Mouse (Mus musculus) liver, embryonic 13.5 days (tissue): ENCODE data around the gene Vcan. TPM values are rescaled to one million over a fixed set of nuclear protein-coding genes. Genes with fewer than 3 reads are reported as not detected.
"Not testable (repeated sequence)": the region's sequence is repeated elsewhere in the genome, so short reads cannot be mapped to it uniquely, and the experiment has no call there.

Source experiments
- ATAC-seq: fragments of 200-750 bp; cut with Nextera tagmentation; 2 replicates; pipeline ENCODE4 v1.8.0; 2017; ENCODE audit warnings: low read depth, mild to moderate bottlenecking, moderate number of reproducible peaks, moderate library complexity
- DNase-seq: peaks from one replicate; pipeline ENCODE4 v3.0.0; 2022
- H3K27ac ChIP-seq: fragments of 300-500 bp; sonication (generic); 2 replicates; pipeline ENCODE4 v1.5.1; 2015; ENCODE audit warnings: moderate library complexity, mild to moderate bottlenecking, inconsistent platforms
- H3K27me3 ChIP-seq: fragments of 300-500 bp; sonication (generic); 2 replicates; pipeline ENCODE4 v1.6.1; 2015; ENCODE audit warnings: mild to moderate bottlenecking, inconsistent platforms
- H3K36me3 ChIP-seq: fragments of 300-500 bp; sonication (generic); 2 replicates; pipeline ENCODE4 v1.6.1; 2015; ENCODE audit warnings: mild to moderate bottlenecking, inconsistent platforms
- H3K4me1 ChIP-seq: fragments of 300-500 bp; sonication (generic); replicated peaks from 2 replicates; pipeline ENCODE4 v1.6.1; 2015; ENCODE audit warnings: inconsistent platforms
- H3K4me2 ChIP-seq: fragments of 300-500 bp; sonication (generic); 2 replicates; pipeline ENCODE4 v1.6.1; 2015; ENCODE audit warnings: inconsistent platforms, mild to moderate bottlenecking, moderate library complexity
- H3K4me3 ChIP-seq: fragments of 300-500 bp; sonication (generic); replicated peaks from 2 replicates; pipeline ENCODE4 v1.5.1; 2015; ENCODE audit warnings: mild to moderate bottlenecking, inconsistent platforms
- H3K9ac ChIP-seq: fragments of 300-500 bp; sonication (generic); 2 replicates; pipeline ENCODE4 v1.6.1; 2015; ENCODE audit warnings: mild to moderate bottlenecking, inconsistent platforms
- H3K9me3 ChIP-seq: fragments of 300-500 bp; sonication (generic); replicated peaks from 2 replicates; pipeline ENCODE4 v1.6.1; 2016; ENCODE audit warnings: inconsistent platforms
- WGBS: fragments of 180-500 bp; shearing (Covaris S2); methylation state at CpG from one replicate; pipeline ENCODE4 v1.1.7; 2015; ENCODE audit not compliant: insufficient replicate concordance; 5-methylcytosine and 5-hydroxymethylcytosine counted together
- polyA plus RNA-seq: library from polyadenylated mRNA; unstranded; fragments of >200 nt; fragmentation: Nextera tagmentation; extraction: Ambion mirVana; gene quantifications from 2 replicates; pipeline ENCODE4 v1.2.1, GENCODE M21; 2015

Gene Vcan
- polyA plus RNA-seq, 1 experiment from 2014 or later, result 1.8 TPM

DNA sequence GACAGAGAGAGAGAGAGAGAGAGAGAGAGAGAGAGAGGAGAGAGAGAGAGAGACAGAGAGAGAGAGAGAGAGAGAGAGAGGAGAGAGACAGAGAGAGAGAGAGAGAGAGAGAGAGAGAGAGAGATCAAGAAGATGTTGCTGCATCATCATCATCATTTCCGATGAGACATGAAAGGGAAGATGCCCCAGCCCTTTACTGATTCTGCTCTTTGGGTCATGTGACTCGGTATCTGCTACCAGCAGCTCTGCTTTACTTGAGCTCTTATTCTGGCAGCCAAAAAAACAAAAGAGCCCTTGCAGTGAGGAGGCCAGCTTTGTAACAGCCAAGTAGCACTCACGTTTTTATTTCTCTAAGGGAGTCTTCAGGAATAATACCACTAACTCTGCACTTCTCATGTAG lies 8.3 kb upstream of the Vcan start:
- not testable (repeated sequence) for H3K4me2 ChIP-seq, H3K36me3 ChIP-seq, H3K27me3 ChIP-seq, H3K9me3 ChIP-seq, H3K4me1 ChIP-seq, H3K9ac ChIP-seq, DNase-seq, H3K4me3 ChIP-seq, ATAC-seq, H3K27ac ChIP-seq
- 23% methylated on average over 3 of the region's 3 CpGs for WGBS

DNA sequence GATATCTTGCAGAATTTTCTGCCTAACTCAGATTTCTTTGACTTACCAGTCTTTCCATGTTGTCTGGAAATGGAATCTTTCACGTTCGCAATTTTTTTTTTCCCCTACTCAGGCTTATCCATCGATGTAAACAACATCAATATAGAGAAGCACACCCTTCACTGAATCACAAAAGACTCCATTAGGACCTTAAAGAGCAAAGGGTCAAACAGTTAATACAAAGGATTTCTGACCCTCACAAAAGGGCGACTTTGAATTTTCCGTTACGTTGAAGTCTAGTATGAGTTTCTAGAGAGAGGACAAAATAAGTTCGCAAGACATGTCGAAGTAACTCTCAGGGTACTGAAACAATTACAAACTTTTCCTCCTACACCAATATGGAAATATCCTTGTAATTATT lies 892 bp upstream of the Vcan start:
- H3K4me3 ChIP-seq, result no peak overlapping the region
- H3K9me3 ChIP-seq, result no peaks in the 10 kb centered on the region
- ATAC-seq, result no peak
- H3K27me3 ChIP-seq, result peaks cover 58% of the 10 kb centered on the region
- no peak overlapping the region; the same call in 1 of the 2 replicates for H3K4me2 ChIP-seq
- H3K36me3 ChIP-seq, result no peaks in the 10 kb centered on the region
- H3K4me1 ChIP-seq, result peaks cover 32% of the 10 kb centered on the region
- no peak overlapping the region for H3K27ac ChIP-seq
- DNase-seq, result no peak
- no peak overlapping the region for H3K9ac ChIP-seq
- 24% methylated on average over 8 of the region's 8 CpGs for WGBS

DNA sequence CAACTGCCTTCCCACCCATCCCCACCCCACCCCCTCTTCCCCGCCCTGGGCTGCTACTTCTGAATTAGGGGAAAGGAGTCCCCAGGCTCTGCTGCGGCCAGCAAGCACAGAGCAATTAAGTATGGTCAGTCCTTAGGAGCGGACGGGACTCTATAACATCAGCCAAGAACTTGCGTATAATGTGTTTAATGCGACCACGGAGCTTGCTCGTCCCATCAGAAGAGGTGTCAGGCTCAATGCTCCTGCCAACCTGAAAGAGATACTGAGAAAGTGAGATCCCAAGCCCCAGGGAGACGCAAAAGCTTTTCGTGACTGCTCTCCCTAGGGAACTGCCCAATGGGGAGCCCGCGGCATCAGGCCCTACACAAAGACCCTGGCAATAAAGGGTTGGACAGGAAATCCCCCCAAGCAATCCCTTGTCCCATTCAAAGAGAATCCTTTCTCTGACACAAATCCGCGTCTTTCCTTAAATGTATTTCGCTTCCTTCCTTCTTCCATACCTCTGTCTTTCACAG lies 434 bp upstream of the Vcan start:
- 5% methylated on average over 15 of the region's 15 CpGs for WGBS
- H3K9ac ChIP-seq, result no peak overlapping the region

DNA sequence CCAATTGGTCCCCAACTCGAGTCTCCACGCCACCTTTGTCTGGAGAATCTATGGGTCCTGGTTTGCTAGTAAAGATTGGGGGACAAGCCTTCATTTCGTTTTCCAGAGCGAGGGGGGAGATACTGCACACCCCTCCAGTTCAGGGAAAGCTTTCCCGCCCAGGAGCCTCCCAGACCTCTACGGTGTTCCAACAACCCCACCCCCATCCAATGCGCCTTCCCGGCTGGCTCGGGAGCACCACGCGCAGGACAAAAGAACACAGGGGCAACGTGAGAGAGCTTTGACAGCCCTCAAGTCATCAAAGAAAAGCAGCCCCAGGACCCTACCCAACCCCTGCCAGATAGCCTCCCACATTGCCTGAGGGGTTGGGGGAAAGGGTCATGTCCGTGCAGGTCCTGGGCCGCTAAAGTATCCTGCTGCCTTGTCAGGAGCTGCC lies 1.2 kb downstream of the Vcan start:
- H3K27ac ChIP-seq, result no peak overlapping the region
- WGBS, result 1% methylated on average over 14 of the region's 14 CpGs
- peak overlapping the region; percentile 17; the same call in 1 of the 2 replicates for H3K9ac ChIP-seq

More for the DNA sequence above, 434 bp upstream of the Vcan start:
- no peaks in the 10 kb centered on the region for H3K36me3 ChIP-seq
- DNase-seq (no peak), ATAC-seq (no peak)
- H3K4me1 ChIP-seq, result peaks cover 32% of the 10 kb centered on the region
- no peak overlapping the region for H3K27ac ChIP-seq
- H3K27me3 ChIP-seq, result peaks cover 61% of the 10 kb centered on the region
- H3K9me3 ChIP-seq, result no peaks in the 10 kb centered on the region
- peak overlapping the region; percentile 79 for H3K4me2 ChIP-seq
- peak overlapping the region; percentile 65 for H3K4me3 ChIP-seq

DNA sequence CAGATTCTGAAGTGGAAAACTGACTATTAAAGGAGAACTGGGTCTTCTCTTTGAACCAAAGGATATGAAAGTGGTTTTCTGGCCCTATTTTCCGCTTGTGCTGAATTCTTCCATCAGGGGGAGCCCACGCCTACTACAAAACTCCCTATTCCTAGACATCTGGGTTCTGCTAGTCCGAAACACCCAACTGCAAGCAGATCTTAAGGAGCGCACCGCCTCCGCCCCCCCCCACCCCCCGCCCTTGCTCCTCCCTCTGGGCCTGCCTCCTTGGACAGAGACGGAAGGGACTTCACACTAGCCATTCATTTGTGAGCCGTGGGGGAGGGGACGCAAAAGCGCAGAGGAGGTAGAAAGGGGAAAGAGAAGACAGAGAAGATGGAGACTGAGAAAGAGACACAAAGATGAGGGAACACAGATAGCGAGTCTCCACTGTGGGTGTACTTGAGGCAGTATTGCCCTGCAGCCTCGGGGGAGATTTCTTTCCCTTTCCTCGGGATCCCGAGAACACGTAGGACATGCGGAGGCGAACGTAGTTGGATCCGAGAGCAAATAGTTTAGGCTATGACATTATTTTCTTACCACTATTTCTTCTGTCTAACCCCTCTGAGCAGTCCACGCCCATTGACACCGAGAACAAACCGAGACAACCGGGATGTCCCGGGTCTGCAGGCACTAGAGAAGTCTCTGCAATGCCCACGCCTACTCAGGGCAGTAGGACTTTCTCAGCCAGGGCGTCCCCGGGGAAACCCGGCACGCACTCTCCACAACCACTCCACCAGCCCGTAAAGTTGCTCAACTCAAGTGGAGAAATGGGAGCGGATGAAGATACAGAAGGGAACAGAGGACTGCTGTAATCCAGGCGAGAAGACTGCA lies 1.8 kb downstream of the Vcan start:
- DNase-seq (peak; percentile 30), ATAC-seq (peak; percentile 80)
- H3K27me3 ChIP-seq, result peaks cover 62% of the 10 kb centered on the region
- H3K4me2 ChIP-seq, result peak overlapping the region; percentile 79
- no peaks in the 10 kb centered on the region for H3K9me3 ChIP-seq
- H3K4me3 ChIP-seq, result peak overlapping the region; percentile 65
- no peak overlapping the region for H3K27ac ChIP-seq
- peaks cover 32% of the 10 kb centered on the region for H3K4me1 ChIP-seq
- WGBS, result under 1% methylated on average over 33 of the region's 33 CpGs
- H3K9ac ChIP-seq, result peak overlapping the region; percentile 59; the same call in 1 of the 2 replicates
- H3K36me3 ChIP-seq, result no peaks in the 10 kb centered on the region

More for the DNA sequence above, 1.2 kb downstream of the Vcan start:
- no peak for DNase-seq
- no peak for ATAC-seq
- Histone ChIP-seq H3K27me3 (peaks cover 62% of the 10 kb centered on the region), H3K4me1 (peaks cover 32% of the 10 kb centered on the region), H3K9me3 (no peaks in the 10 kb centered on the region), H3K4me2 (peak overlapping the region; percentile 79), H3K4me3 (peak overlapping the region; percentile 65), H3K36me3 (no peaks in the 10 kb centered on the region)

DNA sequence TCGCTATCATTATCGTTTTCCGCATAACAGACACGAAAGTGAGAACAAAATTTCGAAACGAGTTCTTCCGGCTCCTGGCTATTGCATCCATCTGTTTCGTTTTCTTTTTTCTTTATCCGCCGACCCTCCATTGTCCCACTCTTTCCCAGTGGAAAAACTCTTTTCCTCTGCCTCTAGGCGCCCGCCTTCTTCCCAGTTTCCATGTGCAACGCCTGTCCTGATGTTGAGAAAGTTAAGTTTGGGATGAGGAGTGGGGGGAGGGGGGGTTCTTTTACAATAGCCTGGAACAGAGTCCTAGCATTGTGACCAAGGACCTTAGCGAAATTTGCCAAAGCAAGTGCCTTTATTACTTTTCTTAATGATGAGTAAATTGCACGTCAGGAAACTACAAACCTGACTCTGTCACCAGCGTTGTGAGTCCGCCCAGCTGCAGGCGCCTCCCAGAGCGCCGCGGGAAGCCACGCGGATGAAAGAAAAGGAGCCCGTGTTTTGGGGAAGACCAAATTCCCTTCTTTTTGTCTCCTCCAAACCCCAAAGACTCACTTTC lies 2.5 kb downstream of the Vcan start:
- Histone ChIP-seq H3K27me3 (peaks cover 62% of the 10 kb centered on the region), H3K4me1 (peaks cover 32% of the 10 kb centered on the region), H3K27ac (no peak overlapping the region; the same call in 1 of the 2 replicates), H3K4me3 (peak overlapping the region; percentile 65), H3K9ac (peak overlapping the region; percentile 59), H3K9me3 (no peaks in the 10 kb centered on the region), H3K36me3 (no peaks in the 10 kb centered on the region), H3K4me2 (peak overlapping the region; percentile 79)
- ATAC-seq (peak; percentile 43), DNase-seq (no peak)
- WGBS, result under 1% methylated on average over 24 of the region's 24 CpGs

DNA sequence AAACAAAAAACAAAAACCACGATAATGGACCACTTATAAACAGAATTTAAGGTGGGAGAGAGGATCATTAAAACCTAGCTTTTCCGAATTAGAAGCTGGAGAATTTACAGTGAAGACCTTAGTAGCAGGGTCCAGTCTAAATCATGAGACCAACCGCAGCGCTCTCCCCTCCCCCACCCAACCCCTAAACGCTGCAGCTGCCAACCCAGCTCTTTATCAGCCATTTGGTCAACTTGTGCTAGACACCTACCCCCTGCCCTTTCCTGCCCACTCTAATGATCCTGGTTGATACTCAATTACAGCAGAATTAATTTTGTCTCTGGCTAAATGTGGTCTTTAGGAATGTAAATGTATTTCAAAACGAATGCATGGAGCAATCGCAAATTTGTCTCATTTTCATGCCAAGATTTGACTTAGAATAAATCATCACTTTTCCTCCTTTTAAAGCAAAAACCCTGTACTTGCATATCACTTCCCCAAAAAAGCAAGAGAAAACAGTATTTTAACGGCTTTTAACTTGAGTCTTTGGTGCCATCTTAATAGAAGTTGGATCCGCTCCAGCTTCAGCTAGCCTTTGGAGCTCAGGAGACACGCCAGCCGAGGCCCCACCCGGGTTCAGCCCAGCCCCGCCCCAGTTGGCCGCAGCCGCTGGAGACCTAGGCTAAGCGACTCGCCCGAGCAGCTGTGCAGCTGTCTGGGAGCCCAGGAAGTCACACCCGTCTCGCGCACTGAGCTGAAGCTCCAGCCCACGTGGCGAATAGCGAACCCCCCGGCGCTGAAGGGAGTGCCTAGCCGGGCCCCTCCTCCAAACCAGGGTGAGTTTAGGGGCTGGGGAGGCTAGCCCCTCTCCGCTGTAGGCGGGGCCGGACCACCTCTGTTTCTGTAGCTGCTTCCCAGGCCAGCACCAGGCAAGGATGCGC lies 3.3 kb downstream of the Vcan start:
- Histone ChIP-seq H3K27ac (no peak overlapping the region), H3K27me3 (peaks cover 56% of the 10 kb centered on the region), H3K4me2 (peak overlapping the region; percentile 79), H3K4me3 (peak overlapping the region; percentile 65), H3K36me3 (no peaks in the 10 kb centered on the region), H3K9ac (peak overlapping the region; percentile 59), H3K4me1 (peaks cover 32% of the 10 kb centered on the region), H3K9me3 (no peaks in the 10 kb centered on the region)
- peak; percentile 34 for DNase-seq
- 2% methylated on average over 31 of the region's 31 CpGs for WGBS
- ATAC-seq, result peak; percentile 82

DNA sequence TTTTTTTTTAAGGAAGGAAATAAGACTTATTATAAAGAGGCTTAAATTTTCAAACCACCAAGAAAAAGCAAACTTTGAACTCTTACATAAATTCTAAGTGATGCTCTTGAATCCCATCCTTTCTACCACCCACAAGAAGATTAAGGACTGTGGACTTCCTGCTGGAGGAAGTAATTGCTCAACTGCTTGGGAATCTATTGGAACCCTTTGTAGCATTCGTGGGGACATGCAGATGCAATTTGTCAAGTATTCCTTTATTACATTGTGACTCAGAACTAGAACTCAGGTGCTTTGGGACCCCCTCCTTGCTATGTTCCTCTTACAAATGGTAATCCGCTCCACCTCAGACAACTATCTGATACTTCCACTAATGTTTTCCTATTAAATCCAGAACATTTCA lies 4.0 kb downstream of the Vcan start:
- H3K4me1 ChIP-seq, result peaks cover 32% of the 10 kb centered on the region
- no peak overlapping the region for H3K4me2 ChIP-seq
- no peak overlapping the region for H3K27ac ChIP-seq
- peaks cover 49% of the 10 kb centered on the region for H3K27me3 ChIP-seq
- H3K9me3 ChIP-seq, result no peaks in the 10 kb centered on the region
- DNase-seq (no peak), ATAC-seq (no peak)
- no peaks in the 10 kb centered on the region for H3K36me3 ChIP-seq
- H3K4me3 ChIP-seq, result no peak overlapping the region
- 37% methylated on average over 2 of the region's 2 CpGs for WGBS
- H3K9ac ChIP-seq, result no peak overlapping the region

DNA sequence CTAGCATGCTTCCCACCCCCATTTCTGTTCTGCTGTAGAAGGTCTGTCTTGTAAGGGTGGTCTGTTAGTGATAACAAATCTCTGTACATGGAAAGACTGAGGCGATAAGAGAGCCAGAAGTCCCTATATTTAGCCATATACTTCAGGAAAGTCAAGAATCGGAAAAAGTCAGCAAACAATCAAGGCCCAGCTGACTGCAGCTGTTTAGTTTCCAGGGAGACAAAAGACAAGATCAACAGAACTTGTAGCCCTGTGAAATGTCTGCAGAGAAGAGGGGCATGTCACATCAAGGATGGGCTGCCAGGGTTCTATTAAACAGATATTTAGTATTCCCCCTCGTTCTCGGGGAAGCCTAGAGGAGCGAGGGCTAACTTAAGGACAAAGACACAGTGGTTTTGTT lies 7.2 kb downstream of the Vcan start:
- Histone ChIP-seq H3K9me3 (no peaks in the 10 kb centered on the region), H3K4me3 (no peak overlapping the region), H3K9ac (no peak overlapping the region), H3K27me3 (peaks cover 17% of the 10 kb centered on the region), H3K36me3 (no peaks in the 10 kb centered on the region), H3K27ac (no peak overlapping the region), H3K4me1 (peaks cover 12% of the 10 kb centered on the region), H3K4me2 (no peak overlapping the region)
- WGBS, result 45% methylated on average over 5 of the region's 5 CpGs
- DNase-seq (no peak), ATAC-seq (no peak)

DNA sequence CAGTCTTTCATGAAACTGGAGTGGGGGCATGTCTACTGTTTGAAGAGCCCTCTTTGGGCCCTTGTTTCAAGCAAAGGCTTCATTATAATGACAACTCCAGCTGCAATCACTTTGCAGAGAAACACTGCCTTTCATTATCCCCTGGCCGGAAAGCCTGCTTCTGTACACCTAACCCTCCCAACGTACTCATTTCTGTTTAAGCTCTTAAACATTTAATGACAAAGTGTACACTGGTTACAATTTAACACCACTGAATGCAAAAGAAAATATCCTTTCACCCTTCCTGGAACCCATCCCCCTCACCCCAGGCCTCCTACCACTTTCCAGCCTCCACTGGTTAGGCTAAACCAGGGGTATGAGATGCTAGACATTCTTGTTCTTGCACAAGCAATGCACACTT lies 15.8 kb downstream of the Vcan start:
- 68% methylated on average over 2 of the region's 2 CpGs for WGBS
- no peak for ATAC-seq

DNA sequence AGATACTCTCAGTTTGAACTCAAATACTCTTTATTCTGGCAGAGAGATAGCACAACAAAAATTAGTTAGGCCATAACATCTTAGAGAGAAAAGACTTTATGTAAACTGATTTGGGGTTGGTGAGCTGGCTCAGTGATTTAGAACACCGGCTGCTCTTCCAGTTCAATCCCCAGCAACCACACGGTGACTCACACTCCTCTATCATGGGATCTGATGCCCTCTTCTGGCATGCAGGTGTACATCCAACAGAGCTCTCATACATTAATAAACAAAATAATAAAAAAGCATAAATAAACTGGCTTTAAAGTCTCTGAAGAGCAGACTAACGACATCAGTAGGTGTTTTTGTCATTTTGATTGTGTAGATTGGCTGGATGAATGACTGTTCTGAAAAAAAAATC lies 21.8 kb downstream of the Vcan start:
- Histone ChIP-seq H3K4me1 (no peaks in the 10 kb centered on the region), H3K9ac (no peak overlapping the region), H3K4me2 (no peak overlapping the region), H3K27me3 (no peaks in the 10 kb centered on the region), H3K36me3 (no peaks in the 10 kb centered on the region), H3K4me3 (no peak overlapping the region), H3K9me3 (no peaks in the 10 kb centered on the region), H3K27ac (no peak overlapping the region)
- ATAC-seq, result no peak
- 33% methylated on average over 3 of the region's 3 CpGs for WGBS
- no peak for DNase-seq

More for the DNA sequence above, 15.8 kb downstream of the Vcan start:
- Histone ChIP-seq H3K4me2 (no peak overlapping the region), H3K9ac (no peak overlapping the region), H3K4me3 (no peak overlapping the region), H3K4me1 (no peaks in the 10 kb centered on the region), H3K27ac (no peak overlapping the region), H3K27me3 (no peaks in the 10 kb centered on the region), H3K36me3 (no peaks in the 10 kb centered on the region), H3K9me3 (no peaks in the 10 kb centered on the region)
- DNase-seq, result no peak
